Mouse (Mus musculus) kidney, adult 2 months (tissue): ENCODE measurements around the gene Samsn1.

Experiments used
- CTCF ChIP-seq: fragments of 200-500 bp; conservative IDR thresholded peaks from 2 replicates; pipeline ENCODE4 v1.5.1; 2011; ENCODE audit warnings: low read depth, mild to moderate bottlenecking, control low read depth, low read length, moderate library complexity, mixed read lengths; ENCODE audit not compliant: insufficient read depth, insufficient read length
- POLR2A ChIP-seq: fragments of 200-500 bp; IDR thresholded peaks from one replicate; pipeline ENCODE4 v1.6.1; 2011; ENCODE audit warnings: low read depth, low read length, control low read depth

DNA sequence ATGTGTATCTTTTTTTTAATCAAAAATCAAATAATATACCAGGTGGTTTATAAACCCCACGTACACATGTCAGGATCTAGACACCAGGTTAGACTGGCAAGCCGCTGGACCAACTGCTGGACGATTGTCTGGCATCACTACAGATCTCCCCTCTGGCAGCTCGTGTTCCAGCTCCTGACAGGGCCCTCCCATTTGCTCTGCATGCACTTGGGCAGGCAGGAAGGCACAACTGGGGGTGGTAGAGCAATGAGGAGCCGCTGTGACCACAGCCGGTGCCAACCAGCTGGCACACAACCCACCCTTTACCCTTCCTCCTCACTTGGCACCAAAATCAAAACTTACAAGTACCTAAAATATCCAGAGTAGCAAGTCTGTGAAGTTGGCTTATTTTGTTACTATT is 156.6 kb downstream of the Samsn1 start:
- TF ChIP-seq POLR2A (no peak), CTCF (no peak)
